Mouse (Mus musculus): Measurements from ENCODE around the gene Atp13a3. TPM values are rescaled to one million over a fixed set of nuclear protein-coding genes. Genes with fewer than 3 reads are reported as not detected.

Gene Atp13a3
- polyA plus RNA-seq, 1 experiment from 2014 or later: 8.4 TPM

- no peaks in the 10 kb centered on the region for H3K27me3 ChIP-seq
These were observed 1.7 kb upstream of the Atp13a3 start for GRCm38 (mm10) chr16:30407513-30407912.

GRCm38 (mm10) chr16:30403528-30403927, 2.2 kb downstream of the Atp13a3 start:
- Histone ChIP-seq H3K4me1 (no peaks in the 10 kb centered on the region), H3K27ac (no peak overlapping the region), H3K27me3 (no peaks in the 10 kb centered on the region), H3K9ac (no peak overlapping the region), H3K9me3 (replicated peaks) (no peaks in the 10 kb centered on the region), H3K36me3 (ENCODE audit: poor library complexity, severe bottlenecking) (no peaks in the 10 kb centered on the region), H3K4me3 (no peak overlapping the region), H3K4me2 (no peak overlapping the region)
- 84% methylated on average over 3 of the region's 3 CpGs for WGBS
- no peak for ATAC-seq

More at GRCm38 (mm10) chr16:30407513-30407912, 1.7 kb upstream of the Atp13a3 start:
- 77% methylated on average over 2 of the region's 2 CpGs for WGBS
- no peak for ATAC-seq
- Histone ChIP-seq H3K9ac (no peak overlapping the region), H3K4me3 (no peak overlapping the region), H3K4me2 (no peak overlapping the region), H3K27ac (no peak overlapping the region), H3K4me1 (no peaks in the 10 kb centered on the region), H3K36me3 (ENCODE audit: poor library complexity, severe bottlenecking) (no peaks in the 10 kb centered on the region), H3K9me3 (replicated peaks) (no peaks in the 10 kb centered on the region)

- Histone ChIP-seq H3K27ac (no peak overlapping the region), H3K4me1 (no peaks in the 10 kb centered on the region), H3K36me3 (ENCODE audit: poor library complexity, severe bottlenecking) (no peaks in the 10 kb centered on the region), H3K9me3 (replicated peaks) (0 out of 2 replicates have a peak, but pooled peaks cover 6% of the 10 kb centered on the region), H3K4me3 (no peak overlapping the region), H3K4me2 (no peak overlapping the region), H3K27me3 (no peaks in the 10 kb centered on the region), H3K9ac (no peak overlapping the region)
- ATAC-seq: no peak
- WGBS: 54% methylated on average over 15 of the region's 15 CpGs
These were observed 8.4 kb downstream of the Atp13a3 start for GRCm38 (mm10) chr16:30397127-30398057.

GRCm38 (mm10) chr16:30395136-30395535, 10.6 kb downstream of the Atp13a3 start:
- 92% methylated on average over 2 of the region's 2 CpGs for WGBS
- Histone ChIP-seq H3K27me3 (no peaks in the 10 kb centered on the region), H3K9me3 (replicated peaks) (0 out of 2 replicates have a peak, but pooled peaks cover 6% of the 10 kb centered on the region), H3K27ac (no peak overlapping the region), H3K4me2 (no peak overlapping the region), H3K4me3 (no peak overlapping the region), H3K9ac (no peak overlapping the region), H3K36me3 (ENCODE audit: poor library complexity, severe bottlenecking) (no peaks in the 10 kb centered on the region), H3K4me1 (no peaks in the 10 kb centered on the region)
- no peak for ATAC-seq

GRCm38 (mm10) chr16:30390650-30391340, 15.0 kb downstream of the Atp13a3 start:
- no peak overlapping the region for H3K4me3 ChIP-seq
- H3K9me3 ChIP-seq (replicated peaks): 0 out of 2 replicates have a peak, but pooled peaks cover 6% of the 10 kb centered on the region
- peaks cover 21% of the 10 kb centered on the region for H3K4me1 ChIP-seq
- 91% methylated on average over 5 of the region's 5 CpGs for WGBS
- no peak overlapping the region for H3K9ac ChIP-seq
- H3K36me3 ChIP-seq (ENCODE audit: poor library complexity, severe bottlenecking): peaks cover 3% of the 10 kb centered on the region; the same call in 1 of the 2 replicates
- no peak overlapping the region for H3K4me2 ChIP-seq
- H3K27ac ChIP-seq: no peak overlapping the region
- H3K27me3 ChIP-seq: no peaks in the 10 kb centered on the region
- ATAC-seq: no peak

DNA sequence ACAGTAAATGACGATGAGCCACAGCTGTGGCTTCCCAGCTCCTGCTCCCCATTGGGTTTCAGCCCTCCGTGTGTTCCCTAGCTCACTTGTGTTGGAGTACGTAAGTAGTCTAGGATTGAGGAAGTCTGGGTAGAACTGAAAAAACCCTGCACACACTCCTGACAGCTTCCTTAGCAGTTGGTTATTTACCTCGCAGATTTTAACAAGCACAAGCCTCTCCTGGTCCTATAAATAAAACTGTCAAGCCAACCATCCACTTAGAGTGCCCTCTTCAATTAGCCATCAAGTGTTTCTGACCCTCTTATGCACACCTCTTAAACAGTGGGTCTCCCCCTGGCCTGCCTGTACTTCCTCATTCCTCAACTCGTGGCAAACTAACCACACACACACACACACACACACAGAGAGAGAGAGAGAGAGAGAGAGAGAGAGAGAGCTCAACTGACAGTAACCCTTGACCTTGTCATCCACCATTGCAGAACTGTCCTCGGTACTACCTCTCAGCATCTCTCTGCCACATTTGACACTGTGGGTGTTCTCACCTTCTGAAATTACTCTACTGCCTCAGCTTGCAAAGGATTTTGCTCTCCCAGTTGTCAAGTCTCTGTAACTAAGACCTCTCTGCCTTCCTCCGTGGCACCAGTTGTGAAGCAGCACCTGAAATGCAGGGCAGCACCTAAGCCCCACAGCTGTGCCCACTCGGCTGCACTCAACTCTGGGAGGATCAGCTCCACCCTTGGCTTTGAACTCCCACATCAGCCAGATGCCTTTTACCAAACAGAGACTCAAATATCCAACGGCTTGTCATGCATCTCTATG, 15.7 kb downstream of the Atp13a3 start:
- 76% methylated on average over 9 of the region's 9 CpGs for WGBS
- Histone ChIP-seq H3K9ac (peak overlapping the region; percentile 94; the same call in 1 of the 2 replicates), H3K4me3 (peak overlapping the region; percentile 92; the same call in 1 of the 2 replicates), H3K27me3 (no peaks in the 10 kb centered on the region), H3K36me3 (ENCODE audit: poor library complexity, severe bottlenecking) (peaks cover 8% of the 10 kb centered on the region), H3K27ac (no peak overlapping the region), H3K4me2 (peak overlapping the region; percentile 99), H3K4me1 (peaks cover 21% of the 10 kb centered on the region), H3K9me3 (replicated peaks) (0 out of 2 replicates have a peak, but pooled peaks cover 6% of the 10 kb centered on the region)
- no peak for ATAC-seq

DNA sequence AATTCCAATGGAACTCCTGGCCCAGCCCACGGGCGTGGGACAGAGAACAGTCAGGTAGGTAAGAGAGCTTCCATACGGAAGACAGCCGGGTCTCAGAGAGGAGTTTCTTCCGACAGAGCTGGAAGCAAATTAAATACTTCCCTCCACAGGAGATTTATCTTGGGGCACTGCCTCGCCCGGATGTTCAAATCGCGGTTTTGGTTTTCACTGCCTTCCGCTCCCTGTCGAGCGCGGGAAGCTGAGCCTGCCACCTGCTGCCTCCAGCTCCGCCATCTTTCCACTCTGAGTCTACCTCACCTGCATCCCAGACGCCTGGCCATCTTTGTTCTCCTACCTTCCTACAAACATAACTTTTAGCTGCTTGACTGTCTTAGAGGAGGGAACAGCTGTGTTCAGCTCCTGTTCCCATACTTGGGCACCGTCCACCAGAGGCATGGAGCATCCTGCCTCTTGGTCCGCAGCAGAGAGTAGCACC, 16.5 kb downstream of the Atp13a3 start:
- WGBS: 5% methylated on average over 17 of the region's 17 CpGs
- Histone ChIP-seq H3K9ac (peak overlapping the region; percentile 94), H3K27ac (0 out of 2 replicates have a peak overlapping the region, but pooled peaks have one; percentile 59), H3K9me3 (replicated peaks) (0 out of 2 replicates have a peak, but pooled peaks cover 6% of the 10 kb centered on the region), H3K4me3 (peak overlapping the region; percentile 92), H3K4me2 (peak overlapping the region; percentile 99), H3K4me1 (peaks cover 21% of the 10 kb centered on the region), H3K27me3 (no peaks in the 10 kb centered on the region), H3K36me3 (ENCODE audit: poor library complexity, severe bottlenecking) (peaks cover 14% of the 10 kb centered on the region)
- ATAC-seq: peak; percentile 22

GRCm38 (mm10) chr16:30388522-30389209, 17.1 kb downstream of the Atp13a3 start:
- peak; percentile 95 for ATAC-seq
- Histone ChIP-seq H3K9ac (peak overlapping the region; percentile 94), H3K27ac (peak overlapping the region; percentile 59), H3K4me2 (peak overlapping the region; percentile 99), H3K4me1 (peaks cover 21% of the 10 kb centered on the region), H3K36me3 (ENCODE audit: poor library complexity, severe bottlenecking) (peaks cover 17% of the 10 kb centered on the region), H3K4me3 (peak overlapping the region; percentile 92), H3K27me3 (no peaks in the 10 kb centered on the region), H3K9me3 (replicated peaks) (0 out of 2 replicates have a peak, but pooled peaks cover 6% of the 10 kb centered on the region)
- WGBS: under 1% methylated on average over 59 of the region's 76 CpGs

GRCm38 (mm10) chr16:30387871-30388460, 17.8 kb downstream of the Atp13a3 start:
- Histone ChIP-seq H3K4me3 (peak overlapping the region; percentile 92), H3K36me3 (ENCODE audit: poor library complexity, severe bottlenecking) (peaks cover 24% of the 10 kb centered on the region), H3K9ac (peak overlapping the region; percentile 94), H3K27me3 (no peaks in the 10 kb centered on the region), H3K27ac (peak overlapping the region; percentile 59), H3K9me3 (replicated peaks) (0 out of 2 replicates have a peak, but pooled peaks cover 2% of the 10 kb centered on the region), H3K4me1 (peaks cover 21% of the 10 kb centered on the region), H3K4me2 (peak overlapping the region; percentile 99)
- WGBS: under 1% methylated on average over 47 of the region's 49 CpGs
- ATAC-seq: peak; percentile 64

GRCm38 (mm10) chr16:30386911-30387439, 18.8 kb downstream of the Atp13a3 start:
- Histone ChIP-seq H3K4me1 (peaks cover 21% of the 10 kb centered on the region), H3K4me2 (peak overlapping the region; percentile 99), H3K36me3 (ENCODE audit: poor library complexity, severe bottlenecking) (peaks cover 31% of the 10 kb centered on the region), H3K9ac (no peak overlapping the region; the same call in 1 of the 2 replicates), H3K4me3 (peak overlapping the region; percentile 92), H3K27ac (no peak overlapping the region), H3K9me3 (replicated peaks) (no peaks in the 10 kb centered on the region), H3K27me3 (no peaks in the 10 kb centered on the region)
- ATAC-seq: no peak
- WGBS: 72% methylated on average over 8 of the region's 8 CpGs

Measured in forebrain, embryonic 13.5 days (tissue).